Mouse (Mus musculus): ENCODE measurements around the gene Cdk14. TPM values are rescaled to one million over a fixed set of nuclear protein-coding genes. Genes with fewer than 3 reads are reported as not detected.

Gene Cdk14
- polyA plus RNA-seq, 1 experiment from 2014 or later: 15.5 TPM

DNA sequence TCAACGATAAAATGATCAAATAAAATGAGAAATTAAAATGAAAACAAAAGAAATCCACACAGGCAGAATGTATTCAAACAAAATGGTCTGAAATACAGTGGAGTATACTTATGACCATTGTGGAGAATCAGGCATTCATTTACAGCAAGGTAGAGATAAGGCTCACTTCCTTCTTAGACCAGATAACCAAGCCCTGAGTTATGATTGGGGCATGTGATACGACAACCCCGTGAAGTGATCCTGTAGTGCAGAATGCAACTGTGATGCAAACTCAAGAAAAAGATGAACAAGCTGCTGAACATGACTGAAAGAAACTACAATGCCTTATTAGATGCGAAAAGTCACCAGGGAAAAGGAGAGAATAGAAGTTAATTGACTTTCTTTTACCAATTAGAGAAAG lies 295.5 kb downstream of the Cdk14 start:
- Histone ChIP-seq H3K36me3 (ENCODE audit: inconsistent target) (no peaks in the 10 kb centered on the region), H3K79me2 (ENCODE audit: inconsistent target) (no peaks in the 10 kb centered on the region)
- 84% methylated on average over 4 of the region's 4 CpGs for WGBS (ENCODE audit: missing documents)

GRCm38 (mm10) chr5:5116775-5117522 lies 303.2 kb downstream of the Cdk14 start:
- Histone ChIP-seq H3K4me3 (ENCODE audit: inconsistent target) (no peak overlapping the region), H3K36me3 (ENCODE audit: inconsistent target) (no peaks in the 10 kb centered on the region), H3K79me2 (ENCODE audit: inconsistent target) (peaks cover 12% of the 10 kb centered on the region; the same call in 1 of the 2 replicates), H3K27ac (no peak overlapping the region)
- 90% methylated on average over 5 of the region's 5 CpGs for WGBS (ENCODE audit: missing documents)

More for the DNA sequence above, 295.5 kb downstream of the Cdk14 start:
- H3K4me3 ChIP-seq (ENCODE audit: inconsistent target): no peak overlapping the region
- H3K27ac ChIP-seq: no peak overlapping the region

DNA sequence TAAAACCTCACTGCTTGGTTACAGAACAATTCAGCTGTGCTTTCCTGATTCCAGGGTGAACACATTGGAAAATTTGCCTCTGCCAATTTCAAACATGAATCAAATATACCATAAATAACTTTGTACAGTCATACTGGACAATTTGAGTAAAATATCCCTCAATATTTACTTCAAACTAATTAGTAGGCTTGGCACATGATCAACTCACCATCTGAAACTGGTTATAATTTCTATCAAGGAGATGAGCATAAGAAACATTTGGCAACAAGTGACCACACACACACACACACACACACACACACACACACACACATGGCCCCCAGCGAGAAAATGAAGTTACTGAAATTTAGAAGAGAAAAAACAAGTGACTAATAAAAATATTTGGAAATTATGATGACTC lies 304.6 kb downstream of the Cdk14 start:
- Histone ChIP-seq H3K4me3 (ENCODE audit: inconsistent target) (no peak overlapping the region), H3K79me2 (ENCODE audit: inconsistent target) (peaks cover 12% of the 10 kb centered on the region; the same call in 1 of the 2 replicates), H3K27ac (no peak overlapping the region), H3K36me3 (ENCODE audit: inconsistent target) (no peaks in the 10 kb centered on the region)
- 100% methylated on average over 1 of the region's 1 CpGs for WGBS (ENCODE audit: missing documents)

DNA sequence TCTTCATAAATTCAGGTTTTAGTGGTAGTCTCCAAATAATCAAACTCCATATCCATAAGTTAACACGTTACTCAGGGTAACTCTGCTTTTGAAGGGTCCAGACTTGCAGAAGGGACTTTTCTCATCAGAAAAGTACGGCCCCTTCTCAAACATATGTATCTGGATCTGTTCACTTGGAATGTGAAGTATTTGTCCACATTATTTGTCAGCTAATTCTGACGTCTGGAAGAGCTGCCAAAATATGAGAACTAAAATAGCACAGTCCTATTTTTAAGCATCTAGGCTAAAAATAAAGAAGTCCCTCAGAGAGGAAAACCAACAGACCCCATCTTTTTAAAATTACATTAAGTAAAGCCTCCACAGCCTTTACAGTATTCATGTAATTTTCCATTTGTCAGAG lies 310.5 kb downstream of the Cdk14 start:
- no peaks in the 10 kb centered on the region for H3K36me3 ChIP-seq (ENCODE audit: inconsistent target)
- H3K27ac ChIP-seq: no peak overlapping the region
- WGBS (ENCODE audit: missing documents): 64% methylated on average over 3 of the region's 3 CpGs
- peaks cover 12% of the 10 kb centered on the region; the same call in 1 of the 2 replicates for H3K79me2 ChIP-seq (ENCODE audit: inconsistent target)
- no peak overlapping the region for H3K4me3 ChIP-seq (ENCODE audit: inconsistent target)

GRCm38 (mm10) chr5:5109017-5109416 lies 311.1 kb downstream of the Cdk14 start:
- H3K27ac ChIP-seq: no peak overlapping the region
- peaks cover 12% of the 10 kb centered on the region; the same call in 1 of the 2 replicates for H3K79me2 ChIP-seq (ENCODE audit: inconsistent target)
- H3K4me3 ChIP-seq (ENCODE audit: inconsistent target): no peak overlapping the region
- H3K36me3 ChIP-seq (ENCODE audit: inconsistent target): no peaks in the 10 kb centered on the region
- 97% methylated on average over 3 of the region's 3 CpGs for WGBS (ENCODE audit: missing documents)

GRCm38 (mm10) chr5:5096248-5096915 lies 323.7 kb downstream of the Cdk14 start:
- H3K79me2 ChIP-seq (ENCODE audit: inconsistent target): no peaks in the 10 kb centered on the region
- no peak overlapping the region for H3K4me3 ChIP-seq (ENCODE audit: inconsistent target)
- WGBS (ENCODE audit: missing documents): 90% methylated on average over 3 of the region's 3 CpGs
- no peaks in the 10 kb centered on the region for H3K36me3 ChIP-seq (ENCODE audit: inconsistent target)
- no peak overlapping the region for H3K27ac ChIP-seq

DNA sequence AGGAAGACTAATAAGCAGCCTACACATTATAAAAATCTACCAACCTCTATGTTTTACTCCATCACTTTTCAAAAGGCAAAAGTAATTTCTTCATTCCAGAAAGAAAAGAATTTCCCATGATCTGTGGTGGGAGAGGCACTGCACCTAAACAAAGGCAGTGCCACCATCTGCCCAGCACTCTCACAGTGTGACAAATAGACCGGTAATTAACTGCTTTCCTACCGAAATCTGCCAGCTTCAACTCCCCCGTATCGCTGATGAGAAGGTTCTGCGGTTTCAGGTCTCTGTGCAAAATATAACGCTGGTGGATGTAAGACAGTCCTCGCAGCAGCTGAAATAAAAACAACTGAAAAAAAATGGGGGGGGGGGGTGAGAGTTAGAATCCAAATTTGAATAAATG lies 327.4 kb downstream of the Cdk14 start:
- no peaks in the 10 kb centered on the region for H3K36me3 ChIP-seq (ENCODE audit: inconsistent target)
- WGBS (ENCODE audit: missing documents): 91% methylated on average over 7 of the region's 7 CpGs
- no peak overlapping the region for H3K27ac ChIP-seq
- H3K79me2 ChIP-seq (ENCODE audit: inconsistent target): no peaks in the 10 kb centered on the region
- H3K4me3 ChIP-seq (ENCODE audit: inconsistent target): no peak overlapping the region

GRCm38 (mm10) chr5:5071526-5071925 lies 348.6 kb downstream of the Cdk14 start:
- Histone ChIP-seq H3K27ac (no peak overlapping the region), H3K36me3 (ENCODE audit: inconsistent target) (no peaks in the 10 kb centered on the region), H3K4me3 (ENCODE audit: inconsistent target) (no peak overlapping the region), H3K79me2 (ENCODE audit: inconsistent target) (no peaks in the 10 kb centered on the region)
- WGBS (ENCODE audit: missing documents): 0% methylated on average over 1 of the region's 1 CpGs

DNA sequence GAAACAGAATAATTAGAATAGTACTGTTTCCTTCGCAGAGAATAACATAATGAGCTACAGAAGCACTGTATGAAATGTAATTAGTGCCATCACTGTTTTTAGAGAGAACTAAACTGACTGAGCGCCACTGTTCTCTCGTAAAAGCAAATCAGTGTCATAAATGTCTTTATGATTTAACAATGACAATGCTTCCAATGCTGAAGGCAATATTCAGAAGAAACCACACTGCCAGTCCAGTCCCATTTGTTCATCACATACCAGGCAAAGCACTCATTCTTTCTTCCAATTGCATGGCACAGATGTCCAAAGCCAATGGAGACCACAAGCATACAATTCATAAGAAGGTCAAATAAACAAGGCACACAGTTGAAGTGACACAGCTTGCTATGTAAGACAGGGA lies 355.4 kb downstream of the Cdk14 start:
- no peaks in the 10 kb centered on the region for H3K79me2 ChIP-seq (ENCODE audit: inconsistent target)
- H3K4me3 ChIP-seq (ENCODE audit: inconsistent target): no peak overlapping the region
- no peak overlapping the region for H3K27ac ChIP-seq
- 100% methylated on average over 3 of the region's 3 CpGs for WGBS (ENCODE audit: missing documents)
- H3K36me3 ChIP-seq (ENCODE audit: inconsistent target): no peaks in the 10 kb centered on the region

- WGBS (ENCODE audit: missing documents): 14% methylated on average over 4 of the region's 4 CpGs
- Histone ChIP-seq H3K36me3 (ENCODE audit: inconsistent target) (no peaks in the 10 kb centered on the region), H3K27ac (no peak overlapping the region), H3K79me2 (ENCODE audit: inconsistent target) (no peaks in the 10 kb centered on the region), H3K4me3 (ENCODE audit: inconsistent target) (no peak overlapping the region)
Observed at GRCm38 (mm10) chr5:5056102-5056883, 363.8 kb downstream of the Cdk14 start.

DNA sequence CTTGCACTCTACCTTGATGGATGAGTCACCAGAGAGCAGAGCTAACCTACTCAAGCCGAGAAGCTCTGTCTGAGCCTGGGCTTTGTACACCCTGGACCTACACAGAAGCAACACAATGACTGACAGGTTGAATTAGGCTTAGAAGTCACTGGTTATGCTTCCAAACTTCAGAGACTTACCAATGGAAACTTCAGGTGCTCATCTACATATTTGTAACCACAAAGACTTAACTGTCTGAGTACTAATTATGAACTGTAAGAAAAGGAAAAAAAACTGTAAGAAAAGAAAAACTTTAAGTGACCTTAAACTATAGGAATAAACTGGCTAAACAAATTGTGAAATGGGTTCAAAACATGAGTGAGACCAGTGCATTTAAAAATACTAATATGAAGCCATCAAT lies 364.6 kb downstream of the Cdk14 start:
- Histone ChIP-seq H3K79me2 (ENCODE audit: inconsistent target) (no peaks in the 10 kb centered on the region), H3K4me3 (ENCODE audit: inconsistent target) (no peak overlapping the region), H3K27ac (no peak overlapping the region), H3K36me3 (ENCODE audit: inconsistent target) (no peaks in the 10 kb centered on the region)
- WGBS (ENCODE audit: missing documents): 70% methylated on average over 1 of the region's 1 CpGs

DNA sequence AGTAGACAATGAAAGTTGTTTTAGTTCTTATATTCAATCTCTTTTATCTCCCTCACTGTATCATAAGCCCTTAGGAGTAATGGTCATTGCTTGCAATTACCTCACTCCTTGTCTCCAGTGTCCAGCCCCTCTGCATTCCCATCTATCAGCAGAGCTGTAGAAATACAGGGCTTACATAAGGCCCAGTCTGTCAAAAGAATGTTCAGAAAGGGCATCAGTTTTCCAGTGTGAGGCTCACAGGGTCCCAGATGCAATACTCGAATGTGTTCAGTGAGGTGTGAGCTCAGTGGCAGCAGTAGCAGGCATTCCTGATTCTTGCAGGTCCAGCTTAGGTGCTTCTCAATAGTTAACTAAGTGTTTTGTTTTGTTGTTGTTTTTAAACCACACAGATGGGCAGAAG lies 365.8 kb downstream of the Cdk14 start:
- Histone ChIP-seq H3K36me3 (ENCODE audit: inconsistent target) (no peaks in the 10 kb centered on the region), H3K4me3 (ENCODE audit: inconsistent target) (no peak overlapping the region)
- 57% methylated on average over 1 of the region's 1 CpGs for WGBS (ENCODE audit: missing documents)

DNA sequence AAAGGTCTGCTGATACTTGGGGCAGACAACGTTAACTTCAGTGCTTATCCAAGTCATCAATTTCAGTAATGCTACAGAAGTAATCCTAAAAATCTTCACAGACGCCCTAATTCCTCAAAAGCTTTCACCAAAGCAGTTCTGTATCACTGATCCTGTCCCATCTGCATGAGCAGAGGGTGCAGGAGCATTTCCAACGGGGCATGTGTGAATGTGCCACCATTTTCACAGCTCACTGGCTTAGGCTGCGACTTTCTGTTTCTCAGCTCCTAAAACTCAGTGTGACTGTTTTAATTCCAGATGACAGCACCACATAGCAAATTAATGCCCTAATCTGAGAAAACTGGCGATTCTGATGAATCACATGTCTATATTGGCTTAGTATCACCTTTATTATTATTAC lies 375.8 kb downstream of the Cdk14 start:
- no peaks in the 10 kb centered on the region for H3K79me2 ChIP-seq (ENCODE audit: inconsistent target)
- H3K4me3 ChIP-seq (ENCODE audit: inconsistent target): no peak overlapping the region
- no peaks in the 10 kb centered on the region for H3K36me3 ChIP-seq (ENCODE audit: inconsistent target)
- no peak overlapping the region for H3K27ac ChIP-seq
- WGBS (ENCODE audit: missing documents): 97% methylated on average over 5 of the region's 5 CpGs

More for the DNA sequence above, 365.8 kb downstream of the Cdk14 start:
- H3K27ac ChIP-seq: no peak overlapping the region
- no peaks in the 10 kb centered on the region for H3K79me2 ChIP-seq (ENCODE audit: inconsistent target)

- H3K4me3 ChIP-seq (ENCODE audit: inconsistent target): no peak overlapping the region
- WGBS (ENCODE audit: missing documents): 93% methylated on average over 1 of the region's 1 CpGs
- H3K79me2 ChIP-seq (ENCODE audit: inconsistent target): no peaks in the 10 kb centered on the region
- H3K27ac ChIP-seq: no peak overlapping the region
- no peaks in the 10 kb centered on the region for H3K36me3 ChIP-seq (ENCODE audit: inconsistent target)
Observed at GRCm38 (mm10) chr5:5042735-5043134, 377.4 kb downstream of the Cdk14 start.

GRCm38 (mm10) chr5:5041480-5041879 lies 378.6 kb downstream of the Cdk14 start:
- WGBS (ENCODE audit: missing documents): 98% methylated on average over 4 of the region's 4 CpGs
- no peak overlapping the region for H3K4me3 ChIP-seq (ENCODE audit: inconsistent target)
- H3K79me2 ChIP-seq (ENCODE audit: inconsistent target): no peaks in the 10 kb centered on the region

More at GRCm38 (mm10) chr5:5041480-5041879, 378.6 kb downstream of the Cdk14 start:
- Histone ChIP-seq H3K27ac (no peak overlapping the region), H3K36me3 (ENCODE audit: inconsistent target) (no peaks in the 10 kb centered on the region)
